Mouse (Mus musculus): Measurements from ENCODE around the gene Atp1a2. TPM values are rescaled to one million over a fixed set of nuclear protein-coding genes. Genes with fewer than 3 reads are reported as not detected.
A peak's percentile ranks its signal among the peaks of the same experiment; 100 is the strongest.

The Atp1a2 gene
- polyA plus RNA-seq, 2 experiments: 1.8 to 11.3 TPM

DNA sequence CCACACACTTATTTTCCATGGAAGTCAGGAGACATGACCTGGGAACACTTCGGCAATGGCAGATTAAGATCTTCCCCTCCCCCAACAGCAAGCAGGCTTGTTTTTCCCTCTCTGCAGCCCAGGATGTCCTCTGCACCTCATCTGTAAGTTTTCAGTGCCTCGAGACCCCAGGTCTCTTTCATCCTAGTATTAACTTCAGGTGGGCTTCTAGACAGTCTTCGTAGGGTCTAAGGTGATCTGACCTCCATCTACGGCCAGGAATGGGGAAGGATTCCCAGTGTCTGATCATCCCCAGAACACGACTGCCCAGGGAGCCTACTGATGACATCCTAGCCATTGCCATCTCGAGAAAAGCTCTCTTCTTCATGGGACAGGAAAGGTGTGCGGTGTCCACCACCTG, 30.6 kb upstream of the Atp1a2 start:
- Histone ChIP-seq H3K9ac (ENCODE audit: low read depth, low read length, severe bottlenecking) (no peak overlapping the region), H3K4me3 (replicated peaks; ENCODE audit: low read length) (no peak overlapping the region), H3K4me2 (replicated peaks; ENCODE audit: low read depth, low read length, severe bottlenecking) (no peak overlapping the region), H3K36me3 (ENCODE audit: control insufficient read depth, insufficient read depth, low read length) (no peaks in the 10 kb centered on the region), H3K4me1 (ENCODE audit: control insufficient read depth, insufficient read depth, low read length) (peaks cover 3% of the 10 kb centered on the region; the same call in 1 of the 2 replicates), H3K9me3 (ENCODE audit: control insufficient read depth, low read length) (0 out of 2 replicates have a peak, but pooled peaks cover 3% of the 10 kb centered on the region), H3K27me3 (ENCODE audit: control insufficient read depth, insufficient read depth, low read length) (peaks cover 39% of the 10 kb centered on the region), H3K27ac (replicated peaks; ENCODE audit: low read depth, low read length) (no peak overlapping the region)
- DNase-seq (ENCODE audit: low spot score) (no peak), ATAC-seq (ENCODE audit: low FRiP score, low read depth) (no peak)
- TF ChIP-seq POLR2A (IDR thresholded peaks at IDR 0.05; ENCODE audit: borderline replicate concordance, extremely low read depth, insufficient read depth, insufficient read length): no peak
- WGBS: 74% methylated on average over 7 of the region's 7 CpGs

DNA sequence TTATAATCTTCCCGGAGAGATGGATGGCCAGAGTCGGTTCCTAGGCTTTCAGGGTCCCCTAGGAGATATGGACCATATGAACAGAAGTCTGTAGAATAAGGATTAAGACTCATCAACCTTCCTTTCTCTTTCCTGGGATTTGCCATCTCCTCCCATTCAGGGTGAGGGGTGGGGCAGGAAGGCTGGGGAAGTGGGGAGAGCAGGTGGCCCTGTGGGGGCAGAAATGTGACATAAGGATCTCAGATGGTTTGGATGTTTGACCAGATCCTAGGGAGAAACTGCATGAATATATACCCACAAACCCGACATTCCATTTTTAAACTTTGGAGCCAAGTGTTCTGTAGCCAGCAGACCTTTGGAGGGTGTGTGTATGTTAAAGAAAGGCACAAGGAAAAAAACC, 30.2 kb upstream of the Atp1a2 start:
- peaks cover 39% of the 10 kb centered on the region for H3K27me3 ChIP-seq (ENCODE audit: control insufficient read depth, insufficient read depth, low read length)
- no peak for ATAC-seq (ENCODE audit: low FRiP score, low read depth)

DNA sequence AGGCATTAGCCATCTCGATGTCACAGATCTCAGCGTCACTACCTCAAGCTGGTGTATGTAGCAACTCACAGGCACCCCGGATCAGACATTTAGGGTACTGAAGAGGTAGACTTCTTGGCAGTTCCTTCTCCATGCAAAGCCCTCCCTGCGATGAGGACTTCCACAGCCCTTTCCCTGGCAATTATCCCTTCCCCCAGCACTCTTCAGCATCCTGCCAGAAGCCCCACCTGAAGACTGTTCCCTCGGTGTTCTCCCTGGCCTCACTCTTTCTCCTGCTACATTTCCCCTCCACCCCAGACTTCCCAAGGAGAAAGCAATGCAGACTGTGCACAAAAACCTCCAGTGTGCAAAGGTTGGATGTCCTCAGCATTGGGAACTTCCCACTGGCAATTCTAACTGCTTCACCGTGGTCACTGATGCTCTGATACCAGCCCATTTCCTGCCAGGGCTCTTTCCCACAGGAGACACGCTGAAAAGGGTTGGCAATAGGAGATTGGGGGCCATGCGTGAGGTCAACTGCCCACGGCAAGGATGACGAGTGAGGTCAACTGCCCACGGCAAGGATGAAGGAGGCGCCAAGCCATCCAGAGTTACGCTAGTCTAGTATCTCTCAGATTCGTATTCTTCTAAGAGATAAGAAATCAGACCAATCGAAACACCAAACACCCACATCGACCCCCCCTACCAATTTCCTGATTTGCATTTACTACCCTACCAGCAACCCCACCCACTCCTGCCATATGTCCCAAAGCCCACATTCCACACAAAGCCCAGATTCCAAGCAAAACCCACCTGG, 29.5 kb upstream of the Atp1a2 start:
- TF ChIP-seq POLR2A (IDR thresholded peaks at IDR 0.05; ENCODE audit: borderline replicate concordance, extremely low read depth, insufficient read depth, insufficient read length): no peak
- Histone ChIP-seq H3K4me1 (ENCODE audit: control insufficient read depth, insufficient read depth, low read length) (peaks cover 3% of the 10 kb centered on the region; the same call in 1 of the 2 replicates), H3K4me2 (replicated peaks; ENCODE audit: low read depth, low read length, severe bottlenecking) (no peak overlapping the region), H3K36me3 (ENCODE audit: control insufficient read depth, insufficient read depth, low read length) (no peaks in the 10 kb centered on the region), H3K27ac (replicated peaks; ENCODE audit: low read depth, low read length) (no peak overlapping the region), H3K9ac (ENCODE audit: low read depth, low read length, severe bottlenecking) (no peak overlapping the region), H3K9me3 (ENCODE audit: control insufficient read depth, low read length) (0 out of 2 replicates have a peak, but pooled peaks cover 3% of the 10 kb centered on the region), H3K27me3 (ENCODE audit: control insufficient read depth, insufficient read depth, low read length) (peaks cover 39% of the 10 kb centered on the region), H3K4me3 (replicated peaks; ENCODE audit: low read length) (no peak overlapping the region)
- no peak for DNase-seq (ENCODE audit: low spot score)
- 87% methylated on average over 16 of the region's 16 CpGs for WGBS
- ATAC-seq (ENCODE audit: low FRiP score, low read depth): no peak

More for the DNA sequence above, 30.2 kb upstream of the Atp1a2 start:
- no peak for DNase-seq (ENCODE audit: low spot score)
- no peak overlapping the region for H3K27ac ChIP-seq (replicated peaks; ENCODE audit: low read depth, low read length)
- H3K36me3 ChIP-seq (ENCODE audit: control insufficient read depth, insufficient read depth, low read length): no peaks in the 10 kb centered on the region
- WGBS: 69% methylated on average over 3 of the region's 3 CpGs
- no peak overlapping the region for H3K4me3 ChIP-seq (replicated peaks; ENCODE audit: low read length)
- H3K4me1 ChIP-seq (ENCODE audit: control insufficient read depth, insufficient read depth, low read length): peaks cover 3% of the 10 kb centered on the region; the same call in 1 of the 2 replicates
- no peak for TF ChIP-seq POLR2A (IDR thresholded peaks at IDR 0.05; ENCODE audit: borderline replicate concordance, extremely low read depth, insufficient read depth, insufficient read length)
- 0 out of 2 replicates have a peak, but pooled peaks cover 3% of the 10 kb centered on the region for H3K9me3 ChIP-seq (ENCODE audit: control insufficient read depth, low read length)
- no peak overlapping the region for H3K4me2 ChIP-seq (replicated peaks; ENCODE audit: low read depth, low read length, severe bottlenecking)
- no peak overlapping the region for H3K9ac ChIP-seq (ENCODE audit: low read depth, low read length, severe bottlenecking)

DNA sequence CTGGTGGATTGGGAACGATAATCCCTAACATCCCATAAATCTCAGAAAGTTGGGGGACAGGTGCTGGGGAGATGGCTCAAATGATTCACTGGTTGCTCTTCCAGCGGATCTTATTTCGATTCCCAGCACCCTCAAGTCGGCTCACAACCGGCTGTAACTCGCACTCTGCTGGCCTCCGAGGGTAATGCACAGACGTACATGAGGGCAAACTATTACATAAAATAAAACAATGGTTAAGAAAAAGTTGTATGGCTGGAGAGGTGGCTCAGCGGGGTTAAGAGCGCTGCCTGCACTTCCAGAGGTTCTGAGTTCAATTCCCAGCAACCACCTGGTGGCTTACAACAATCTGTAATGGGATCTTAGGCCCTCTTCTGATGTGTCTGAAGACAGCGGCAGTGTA, 28.8 kb upstream of the Atp1a2 start:
- no peak for TF ChIP-seq POLR2A (IDR thresholded peaks at IDR 0.05; ENCODE audit: borderline replicate concordance, extremely low read depth, insufficient read depth, insufficient read length)
- Histone ChIP-seq H3K27ac (replicated peaks; ENCODE audit: low read depth, low read length) (no peak overlapping the region), H3K4me1 (ENCODE audit: control insufficient read depth, insufficient read depth, low read length) (peaks cover 3% of the 10 kb centered on the region; the same call in 1 of the 2 replicates), H3K9me3 (ENCODE audit: control insufficient read depth, low read length) (0 out of 2 replicates have a peak, but pooled peaks cover 3% of the 10 kb centered on the region), H3K27me3 (ENCODE audit: control insufficient read depth, insufficient read depth, low read length) (peaks cover 39% of the 10 kb centered on the region), H3K9ac (ENCODE audit: low read depth, low read length, severe bottlenecking) (no peak overlapping the region), H3K36me3 (ENCODE audit: control insufficient read depth, insufficient read depth, low read length) (no peaks in the 10 kb centered on the region), H3K4me2 (replicated peaks; ENCODE audit: low read depth, low read length, severe bottlenecking) (peak overlapping the region; percentile 79), H3K4me3 (replicated peaks; ENCODE audit: low read length) (peak overlapping the region; percentile 43)
- DNase-seq (ENCODE audit: low spot score) (no peak), ATAC-seq (ENCODE audit: low FRiP score, low read depth) (no peak)
- 62% methylated on average over 11 of the region's 11 CpGs for WGBS

DNA sequence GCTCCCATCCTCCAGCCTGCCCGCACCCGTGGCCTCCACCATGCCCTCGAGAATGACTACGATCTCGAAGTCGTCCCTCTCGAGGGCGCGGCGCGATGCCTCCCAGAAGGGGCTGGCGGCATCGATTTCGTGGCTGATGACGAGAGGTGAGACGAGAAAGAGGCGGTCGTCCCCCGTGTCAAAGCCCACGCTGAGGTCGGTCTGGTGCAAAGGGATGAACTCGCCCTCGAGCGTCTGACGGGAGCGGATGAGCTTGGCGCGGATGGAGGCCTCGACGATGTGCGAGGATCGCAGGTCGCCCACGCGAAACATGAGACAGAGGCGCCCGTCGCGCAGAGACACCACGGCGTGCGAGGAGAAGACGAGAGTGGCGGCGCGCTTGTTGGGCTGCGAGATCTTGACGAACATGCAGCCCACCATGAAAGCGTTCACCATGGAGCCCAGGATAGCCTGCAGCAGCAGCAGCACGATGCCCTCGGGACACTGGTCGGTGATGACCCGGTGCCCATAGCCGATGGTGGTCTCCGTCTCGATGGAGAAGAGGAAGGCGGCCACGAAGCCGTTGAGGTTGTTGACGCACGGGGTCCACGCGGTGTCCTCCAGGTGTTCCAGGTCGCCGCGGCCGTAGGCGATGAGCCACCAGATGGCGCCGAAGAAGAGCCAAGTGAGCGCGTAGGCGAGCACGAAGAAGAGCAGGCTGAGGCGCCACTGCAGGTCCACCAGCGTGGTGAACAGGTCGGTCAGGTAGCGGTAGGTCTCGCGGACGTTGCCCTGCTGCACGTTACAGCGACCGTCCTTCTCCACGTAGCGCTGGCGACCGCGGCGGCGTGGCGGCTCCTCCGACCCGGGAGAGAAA, 28.0 kb upstream of the Atp1a2 start:
- DNase-seq (ENCODE audit: low spot score) (no peak), ATAC-seq (ENCODE audit: low FRiP score, low read depth) (peak; percentile 53; the same call in 1 of the 2 replicates)
- WGBS: 27% methylated on average over 75 of the region's 94 CpGs
- Histone ChIP-seq H3K4me1 (ENCODE audit: control insufficient read depth, insufficient read depth, low read length) (peaks cover 3% of the 10 kb centered on the region; the same call in 1 of the 2 replicates), H3K4me2 (replicated peaks; ENCODE audit: low read depth, low read length, severe bottlenecking) (peak overlapping the region; percentile 79), H3K9ac (ENCODE audit: low read depth, low read length, severe bottlenecking) (peak overlapping the region; percentile 31; the same call in 1 of the 2 replicates), H3K36me3 (ENCODE audit: control insufficient read depth, insufficient read depth, low read length) (no peaks in the 10 kb centered on the region), H3K27ac (replicated peaks; ENCODE audit: low read depth, low read length) (no peak overlapping the region), H3K27me3 (ENCODE audit: control insufficient read depth, insufficient read depth, low read length) (peaks cover 39% of the 10 kb centered on the region), H3K9me3 (ENCODE audit: control insufficient read depth, low read length) (0 out of 2 replicates have a peak, but pooled peaks cover 3% of the 10 kb centered on the region), H3K4me3 (replicated peaks; ENCODE audit: low read length) (peak overlapping the region; percentile 43)
- TF ChIP-seq POLR2A (IDR thresholded peaks at IDR 0.05; ENCODE audit: borderline replicate concordance, extremely low read depth, insufficient read depth, insufficient read length): no peak
